21 mouse cellular contexts compared by ENCODE assay signal in genomic region chr17:63311613-63312012, GRCm38 (mm10).
DNase-seq lines count a peak whose midpoint lies in the region; ATAC-seq and TF ChIP-seq lines count a peak whose summit lies in the region.
"Had no signal": no experiment of that assay in that cellular context is flagged by ENCODE, and none has a peak within 500 bp of the region (broad histone marks: within the 10 kb centered on the region; RNA-seq: fewer than 3 reads in every experiment).

No protein-coding gene starts in this region.

- peak overlapping the region; percentile 60 for H3K4me3 ChIP-seq in testis, adult 2 months (ENCODE audit: control insufficient read depth, low read depth, low read length)
- no peak overlapping the region for H3K4me3 ChIP-seq in liver, embryonic 13.5 days (replicated peaks)
- H3K4me3 ChIP-seq: embryonic facial prominence, embryonic 12.5 days; heart, embryonic 10.5 days; hindbrain, embryonic 15.5 days; layer of hippocampus, adult 2 months; midbrain, embryonic 10.5 days had no signal

- peak; percentile 43 for ATAC-seq in erythroblast, adult 5-6 weeks (replicated peaks; ENCODE audit: low FRiP score, poor library complexity, severe bottlenecking)
- peak; percentile 24 for ATAC-seq in liver, embryonic 13.5 days (ENCODE audit: low read depth)
- ATAC-seq: forebrain, embryonic 14.5 days had no signal

- peak overlapping the region; percentile 56 for H3K4me2 ChIP-seq in liver, embryonic 13.5 days
- H3K4me2 ChIP-seq: embryonic facial prominence, embryonic 12.5 days; hindbrain, embryonic 15.5 days had no signal

- TF ChIP-seq POLR2A in testis, adult 2 months (IDR thresholded peaks at IDR 0.05; ENCODE audit: control insufficient read depth, low read depth, low read length): no peak

- H3K9me3 ChIP-seq in liver, embryonic 13.5 days (replicated peaks): no peaks in the 10 kb centered on the region
- H3K9me3 ChIP-seq: embryonic facial prominence, embryonic 12.5 days; heart, embryonic 10.5 days; hindbrain, embryonic 15.5 days; midbrain, embryonic 10.5 days had no signal

- DNase-seq in testis, postnatal 14 days (ENCODE audit: low spot score): no peak
- no peak for DNase-seq in liver, embryonic 13.5 days
- DNase-seq in layer of hippocampus, postnatal 14 days (ENCODE audit: low spot score in 2 of 2): no peak
- DNase-seq in left cerebral cortex, adult 11 months (ENCODE audit: low spot score): no peak
- DNase-seq in frontal cortex, adult 2 months (ENCODE audit: extremely low spot score in 1 of 2, low spot score in 1 of 2): no peak
- DNase-seq: adrenal gland, postnatal 25 days; B cell, adult 2 months; cerebellum, adult 11-12 months; cerebellum, postnatal 14 days; heart, postnatal 4 days; kidney, postnatal 14 days; lung, postnatal 4 days had no signal

- peak overlapping the region; percentile 44; the same call in 1 of the 2 replicates for H3K9ac ChIP-seq in liver, embryonic 13.5 days
- H3K9ac ChIP-seq: embryonic facial prominence, embryonic 12.5 days; hindbrain, embryonic 15.5 days had no signal

- WGBS in liver, embryonic 13.5 days (ENCODE audit: insufficient replicate concordance): 56% methylated on average over 3 of the region's 3 CpGs

- no peak for TF ChIP-seq CTCF in testis, adult 2 months (IDR thresholded peaks at IDR 0.05; ENCODE audit: control insufficient read depth, insufficient read depth, insufficient replicate concordance, low read depth, low read length)

- no peaks in the 10 kb centered on the region for H3K36me3 ChIP-seq in testis, adult 2 months (ENCODE audit: control insufficient read depth, insufficient read depth, low read length)
- peaks cover 6% of the 10 kb centered on the region; the same call in 1 of the 2 replicates for H3K36me3 ChIP-seq in liver, embryonic 13.5 days
- H3K36me3 ChIP-seq: embryonic facial prominence, embryonic 12.5 days; hindbrain, embryonic 15.5 days; midbrain, embryonic 10.5 days had no signal

- H3K27ac ChIP-seq in testis, adult 2 months (ENCODE audit: control insufficient read depth, insufficient read depth, low read depth, low read length): no peak overlapping the region
- H3K27ac ChIP-seq in liver, embryonic 13.5 days: peak overlapping the region; percentile 93
- H3K27ac ChIP-seq: embryonic facial prominence, embryonic 12.5 days; heart, embryonic 10.5 days; hindbrain, embryonic 15.5 days; layer of hippocampus, adult 2 months; midbrain, embryonic 10.5 days had no signal

- no peaks in the 10 kb centered on the region for H3K27me3 ChIP-seq in testis, adult 2 months (ENCODE audit: control insufficient read depth, insufficient read depth, low read length)
- no peaks in the 10 kb centered on the region for H3K27me3 ChIP-seq in liver, embryonic 13.5 days
- H3K27me3 ChIP-seq: CH12.LX; embryonic facial prominence, embryonic 12.5 days; hindbrain, embryonic 15.5 days had no signal

- no peaks in the 10 kb centered on the region for H3K4me1 ChIP-seq in testis, adult 2 months (ENCODE audit: control insufficient read depth, insufficient read depth, low read length)
- H3K4me1 ChIP-seq in liver, embryonic 13.5 days (replicated peaks): peaks cover 59% of the 10 kb centered on the region
- H3K4me1 ChIP-seq: embryonic facial prominence, embryonic 12.5 days; midbrain, embryonic 10.5 days had no signal
